Mouse (Mus musculus): ENCODE measurements around the gene Krtcap2.
"Not testable (repeated sequence)": the region's sequence is repeated elsewhere in the genome, so short reads cannot be mapped to it uniquely, and the experiment has no call there.

The Krtcap2 gene

DNA sequence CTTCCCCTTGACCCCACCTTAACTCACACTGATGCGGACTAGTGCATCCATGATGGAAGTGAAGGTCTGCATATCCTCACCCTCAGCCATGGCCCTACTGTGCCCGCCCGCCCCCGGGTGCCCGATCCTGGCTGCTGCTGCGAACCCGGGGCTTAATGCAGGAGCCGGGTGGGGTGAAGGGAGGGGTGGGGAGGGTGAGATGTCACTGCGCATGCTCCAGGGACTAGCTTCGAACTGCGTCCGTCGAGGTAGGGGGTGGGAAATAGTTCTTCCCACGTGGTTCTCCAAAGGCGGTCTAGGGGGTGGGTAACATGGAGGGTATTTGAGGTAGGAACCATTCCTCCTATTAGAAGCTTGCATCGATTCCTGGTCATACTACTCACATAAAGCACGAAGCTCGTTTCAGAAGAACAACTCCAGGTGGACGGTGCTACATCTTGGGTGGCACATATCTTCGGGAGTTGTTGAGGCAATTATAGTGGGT is at the start of gene Krtcap2:
Krtcap2 (plus strand) TSS at position 279 of the 484 bp plus-strand sequence.
- DNase-seq: peak; percentile 39 to 41

DNA sequence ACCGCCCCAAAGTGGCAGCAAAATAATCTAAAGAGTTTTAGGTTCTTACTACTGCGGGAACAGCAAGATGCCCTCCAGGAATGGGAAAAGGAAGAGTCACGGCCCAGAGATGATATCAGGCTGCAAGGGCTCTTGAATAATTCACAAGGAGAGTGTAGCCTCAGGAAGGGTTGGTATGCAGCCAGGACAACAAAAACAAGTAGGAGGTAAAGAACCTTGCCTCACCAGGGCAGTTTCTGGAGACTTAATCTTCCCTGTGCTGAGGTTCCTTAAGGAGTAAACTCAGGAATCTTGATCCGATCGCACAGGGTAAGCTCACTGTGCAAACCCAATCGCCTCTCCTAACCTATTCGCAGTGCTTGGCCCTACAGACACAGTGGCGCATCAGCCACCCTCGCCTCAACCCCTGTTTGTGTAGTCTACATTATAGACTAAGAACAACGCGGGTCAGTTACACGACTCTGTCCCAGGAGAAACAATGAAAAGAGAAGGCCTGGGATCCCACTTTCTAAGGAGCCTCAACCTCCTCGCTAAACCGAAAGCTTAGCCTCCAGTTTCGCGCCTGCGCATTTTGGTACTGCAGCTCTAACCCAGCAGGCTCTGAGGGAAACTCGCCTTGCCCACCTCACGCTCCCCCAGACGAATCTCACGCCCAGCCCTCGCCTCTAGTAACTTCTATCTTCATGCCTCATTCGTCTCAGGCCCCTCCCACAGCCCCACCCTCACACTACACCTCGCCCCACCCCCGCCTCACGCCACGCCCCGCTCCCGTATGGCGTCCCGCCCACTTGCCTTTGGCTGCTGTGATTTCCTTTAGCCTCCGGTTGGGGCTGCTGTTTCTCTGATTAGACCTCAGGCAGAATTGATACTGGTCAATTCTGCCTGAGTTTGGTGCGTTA is 49.5 kb upstream of the Krtcap2 start:
- peak; percentile 89 to 92 for DNase-seq

DNA sequence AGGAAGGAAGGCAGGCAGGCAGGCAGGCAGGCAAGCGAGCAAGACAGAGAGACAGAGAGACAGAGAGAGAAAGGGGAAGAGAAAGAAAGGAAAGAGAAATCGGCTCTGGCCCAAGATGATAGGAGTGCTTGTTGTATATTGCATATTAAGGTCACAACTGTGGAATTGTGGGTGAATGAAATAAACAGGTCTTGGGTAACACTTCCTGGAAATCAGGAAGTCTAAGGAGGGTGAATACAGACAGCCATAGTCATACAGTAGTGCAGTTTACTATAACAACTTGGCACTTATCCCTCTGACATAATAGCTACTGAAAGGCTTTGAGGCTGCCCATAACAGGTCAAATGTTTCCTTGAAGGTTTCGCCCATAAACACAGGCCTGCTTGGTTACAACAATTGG is 45.9 kb upstream of the Krtcap2 start:
- no peak for DNase-seq

DNA sequence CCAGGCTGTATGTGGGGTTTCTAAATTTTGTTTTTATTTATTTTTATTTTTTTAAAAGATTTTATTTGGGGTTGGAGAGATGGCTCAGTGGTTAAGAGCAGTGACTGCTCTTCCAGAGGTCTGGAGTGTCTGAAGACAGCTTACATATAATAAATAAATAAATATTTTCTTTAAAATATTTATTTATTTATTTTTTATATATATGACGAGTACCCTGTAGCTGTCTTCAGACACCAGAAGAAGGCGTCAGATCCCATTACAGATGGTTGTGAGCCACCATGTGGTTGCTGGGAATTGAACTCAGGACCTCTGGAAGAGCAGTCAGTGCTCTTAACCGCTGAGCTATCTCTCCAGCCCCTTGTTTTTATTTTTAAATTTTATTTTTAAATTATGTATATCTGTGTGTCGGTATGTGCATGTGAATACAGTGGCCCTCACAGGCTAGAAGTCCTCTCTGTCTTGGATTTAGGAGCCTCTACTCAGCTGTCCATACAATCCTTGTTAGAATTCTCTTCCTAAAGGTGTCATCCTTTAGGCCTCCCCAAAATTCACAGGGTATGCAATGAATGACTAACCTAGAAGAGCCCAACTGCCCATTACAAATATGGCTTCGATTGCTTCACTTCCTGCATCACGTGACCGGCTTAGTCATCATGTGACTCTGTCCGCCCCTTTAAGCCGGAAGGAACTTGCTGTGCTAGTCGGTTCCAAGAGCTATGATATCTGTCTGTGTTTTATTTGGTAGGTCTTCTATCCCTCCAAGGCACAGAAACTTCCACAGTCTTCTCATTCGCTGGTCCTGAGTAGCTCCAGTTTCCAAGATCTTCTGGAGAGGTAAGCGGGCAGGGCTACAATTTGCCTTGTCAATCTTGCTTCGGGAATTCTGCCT is 43.3 kb upstream of the Krtcap2 start, which contains the start of gene Gba:
Gba (plus strand) TSS at position 676 of the 889 bp plus-strand sequence.
- peak; percentile 87 to 89 for DNase-seq

- DNase-seq: no peak
These were observed 42.6 kb upstream of the Krtcap2 start for GRCm38 (mm10) chr3:89203142-89203514.

DNA sequence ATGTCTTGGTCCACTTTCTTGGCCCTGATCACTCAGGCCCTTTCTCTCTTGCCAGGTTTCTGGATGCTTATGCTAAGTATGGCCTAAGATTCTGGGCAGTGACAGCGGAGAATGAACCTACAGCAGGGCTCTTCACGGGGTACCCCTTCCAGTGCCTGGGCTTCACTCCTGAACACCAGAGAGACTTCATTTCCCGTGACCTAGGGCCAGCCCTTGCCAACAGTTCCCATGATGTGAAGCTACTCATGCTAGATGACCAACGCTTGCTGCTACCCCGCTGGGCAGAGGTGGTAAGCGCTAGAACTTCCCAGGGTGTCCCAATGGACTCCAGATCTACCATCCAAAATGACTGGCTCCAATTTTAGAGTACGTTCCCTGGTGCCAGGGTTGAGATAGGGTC is 39.7 kb upstream of the Krtcap2 start:
- DNase-seq: no peak

- no peak for DNase-seq
These were observed 39.1 kb upstream of the Krtcap2 start for GRCm38 (mm10) chr3:89206695-89207094.

- no peak for DNase-seq
These were observed 37.6 kb upstream of the Krtcap2 start for GRCm38 (mm10) chr3:89208075-89208657.

DNA sequence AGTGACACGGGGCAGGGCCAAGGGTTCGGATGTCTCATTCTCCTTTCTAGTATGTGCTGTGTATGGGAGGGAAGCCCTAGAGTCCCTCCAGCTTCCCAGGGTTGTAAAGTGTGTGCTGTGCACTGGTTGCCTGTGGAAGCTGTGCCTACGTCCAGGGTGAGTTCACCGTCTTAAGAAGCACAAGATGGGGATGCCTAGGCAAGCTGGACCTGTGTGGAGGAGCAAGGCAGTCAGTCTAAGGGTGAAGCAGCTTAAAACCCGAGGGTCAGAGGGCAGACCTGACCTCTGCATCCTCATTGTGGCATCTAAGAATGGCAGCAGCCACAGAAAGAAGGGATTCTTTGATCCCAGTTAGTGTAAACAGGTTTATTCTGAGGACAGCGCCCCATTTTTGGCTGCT is 37.0 kb upstream of the Krtcap2 start:
- DNase-seq: no peak

DNA sequence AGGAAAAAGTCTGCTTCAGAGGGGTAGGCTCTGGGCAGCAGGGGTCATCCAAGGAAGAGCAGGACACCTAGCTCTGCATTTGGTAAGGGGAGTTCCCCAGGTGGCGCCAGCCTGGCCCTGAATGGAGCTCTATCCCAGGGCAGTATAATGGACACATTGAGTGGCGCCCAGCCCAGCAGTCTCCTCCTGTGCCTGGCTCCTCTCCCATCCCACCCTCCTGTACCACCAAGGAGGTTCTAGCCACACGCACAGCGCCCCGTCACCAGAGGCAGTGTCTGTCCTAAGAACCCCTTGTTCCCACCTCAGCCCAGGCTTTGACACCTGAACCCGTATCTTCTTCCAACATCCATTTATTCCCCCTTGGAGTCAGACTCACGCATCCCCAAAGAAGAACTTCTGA is 36.0 kb upstream of the Krtcap2 start:
- no peak for DNase-seq

DNA sequence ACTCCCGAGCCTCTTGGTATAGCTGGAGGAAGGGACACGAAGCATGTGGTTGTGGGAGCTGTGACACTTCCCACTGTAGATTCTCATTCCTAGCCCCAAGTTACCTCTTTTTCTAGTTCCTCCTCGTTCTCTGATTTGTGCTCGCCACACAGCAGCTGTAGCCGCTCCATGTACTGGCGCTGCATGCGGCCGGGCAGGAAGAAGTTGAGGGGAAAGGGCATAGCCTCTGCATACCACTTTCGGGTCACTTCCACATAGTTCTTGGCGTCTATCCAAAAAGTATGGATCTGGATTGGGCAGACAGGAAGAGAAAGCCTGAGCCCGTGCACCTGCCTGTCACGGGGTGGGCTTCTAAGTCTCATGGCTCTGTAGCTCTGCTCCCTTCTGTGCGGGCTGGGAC is 35.6 kb upstream of the Krtcap2 start:
- DNase-seq: no peak

DNA sequence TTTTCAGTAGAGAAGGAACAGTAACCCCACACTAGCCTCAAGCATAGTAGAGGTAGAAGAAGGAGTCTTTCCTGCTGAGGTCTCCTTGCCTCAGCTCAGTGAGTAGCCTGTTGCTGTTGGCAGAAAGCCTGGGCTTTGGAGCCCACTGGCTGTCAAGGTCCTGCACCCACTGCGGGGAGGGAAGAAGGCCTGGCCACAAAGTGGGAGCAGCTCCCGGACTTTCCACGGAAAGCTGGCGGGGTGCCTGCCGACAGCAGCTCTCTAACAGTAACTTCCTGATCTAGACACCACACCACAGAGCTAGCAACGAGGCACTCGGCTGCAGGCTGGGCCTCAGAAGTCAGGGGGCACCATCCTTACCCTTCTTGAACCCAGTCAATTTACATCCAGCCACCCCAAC is 35.0 kb upstream of the Krtcap2 start:
- DNase-seq: no peak

DNA sequence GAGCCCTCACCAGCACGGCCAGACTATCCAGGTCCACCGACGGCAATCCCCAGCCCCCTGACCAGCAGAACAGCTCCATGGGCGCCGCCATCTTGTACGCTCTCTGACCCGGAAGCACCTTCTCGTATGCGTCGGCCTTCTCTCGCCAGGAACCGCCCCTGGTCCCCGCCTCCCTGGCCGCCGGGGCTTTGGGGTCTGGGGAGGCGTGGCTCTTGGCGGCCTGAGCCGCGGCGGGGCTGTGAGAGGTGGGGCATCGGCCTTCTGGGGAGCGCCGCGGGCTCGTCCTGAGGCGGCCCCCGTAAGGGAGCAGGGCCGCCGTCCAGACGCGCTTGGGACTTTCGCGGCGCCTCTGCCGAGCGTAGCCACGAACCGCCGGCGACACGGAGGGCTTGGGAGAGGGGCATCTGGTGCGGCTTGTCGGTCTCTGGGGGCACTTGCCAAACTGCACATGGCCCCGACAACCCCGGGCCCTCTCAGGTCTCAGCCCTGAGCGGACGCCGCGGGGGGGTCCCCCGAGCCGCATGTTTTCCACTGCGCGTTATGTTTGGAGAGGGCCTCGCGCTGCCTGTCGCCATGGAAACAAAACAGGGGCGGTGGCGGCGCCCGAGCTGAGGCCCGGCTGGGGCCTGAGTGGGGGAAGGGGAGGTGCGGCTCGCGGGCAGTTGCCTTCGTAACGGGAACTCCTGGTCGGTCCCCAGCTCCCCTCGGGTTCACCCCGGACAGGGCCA is 31.8 kb upstream of the Krtcap2 start:
- DNase-seq: peak; percentile 96

GRCm38 (mm10) chr3:89214681-89215411 is 30.9 kb upstream of the Krtcap2 start, which contains the start of gene Thbs3:
Gene Thbs3, plus strand, starts transcription at chr3:89215180.
- peak in 1 of 2 experiments; percentile 26 for DNase-seq

- peak; percentile 90 to 92 for DNase-seq
These were observed 29.9 kb upstream of the Krtcap2 start for GRCm38 (mm10) chr3:89215853-89216252.

DNA sequence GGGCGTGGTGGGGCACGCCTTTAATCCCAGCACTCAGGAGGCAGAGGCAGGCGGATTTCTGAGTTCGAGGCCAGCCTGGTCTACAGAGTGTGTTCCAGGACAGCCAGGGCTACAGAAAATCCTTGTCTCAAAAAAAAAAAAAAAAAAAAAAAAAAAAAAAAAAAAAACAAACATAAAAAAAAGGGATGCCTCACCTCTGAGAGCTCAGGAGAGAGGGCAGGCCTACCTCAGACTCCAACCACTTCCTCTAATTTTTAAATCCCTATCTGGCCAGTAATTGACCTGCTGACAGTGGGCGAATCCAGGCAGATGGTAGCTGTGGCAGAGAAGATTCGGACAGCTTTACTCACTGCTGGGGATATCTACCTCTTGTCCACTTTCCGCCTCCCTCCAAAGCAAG is 29.4 kb upstream of the Krtcap2 start:
- not testable (repeated sequence) for DNase-seq

- no peak for DNase-seq
These were observed 27.5 kb upstream of the Krtcap2 start for GRCm38 (mm10) chr3:89218271-89218670.

DNA sequence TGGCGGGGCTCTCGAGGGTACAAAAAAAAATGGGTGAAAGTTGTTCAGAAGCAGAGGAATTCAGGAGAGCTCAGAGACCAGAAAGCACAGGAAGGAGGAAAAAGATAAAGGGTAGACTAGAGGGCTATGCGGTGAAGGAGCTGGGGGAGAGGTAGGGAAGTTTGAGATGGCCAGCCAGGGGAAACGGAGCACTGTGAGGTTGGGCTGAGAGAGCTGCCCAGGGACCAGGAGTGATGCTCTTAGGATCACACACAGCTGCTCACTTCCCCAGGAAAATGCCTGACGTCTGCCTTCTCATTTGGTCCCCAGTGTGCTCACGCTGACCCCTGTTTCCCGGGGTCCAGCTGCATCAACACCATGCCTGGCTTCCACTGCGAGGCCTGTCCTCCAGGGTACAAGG is 26.2 kb upstream of the Krtcap2 start:
- no peak for DNase-seq

GRCm38 (mm10) chr3:89221167-89221566 is 24.6 kb upstream of the Krtcap2 start:
- DNase-seq: no peak

DNA sequence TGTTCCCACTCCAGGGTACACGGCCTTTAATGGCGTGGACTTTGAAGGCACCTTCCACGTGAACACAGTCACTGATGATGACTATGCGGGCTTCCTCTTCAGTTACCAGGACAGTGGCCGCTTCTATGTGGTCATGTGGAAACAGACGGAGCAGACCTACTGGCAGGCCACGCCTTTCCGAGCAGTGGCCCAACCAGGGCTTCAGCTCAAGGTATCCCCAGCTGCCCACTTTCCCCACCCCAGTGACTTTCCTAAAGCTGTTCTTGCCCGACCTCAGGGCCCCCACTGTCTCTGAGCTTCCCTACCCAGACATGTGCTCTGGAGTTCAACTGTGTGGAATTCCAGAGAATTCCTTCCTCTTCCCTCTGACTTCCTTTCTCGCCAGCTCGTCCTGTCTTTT is 21.0 kb upstream of the Krtcap2 start:
- no peak for DNase-seq

- no peak for DNase-seq
These were observed 20.4 kb upstream of the Krtcap2 start for GRCm38 (mm10) chr3:89225321-89225815.

All from B cell, adult 2 months (primary cell).